Mouse (Mus musculus) cerebellum, adult 9-10 months (tissue): ENCODE data around the gene Neurl2.

Source experiments
- DNase-seq: peaks from one replicate; pipeline ENCODE4 v3.0.0; 2022

Gene Neurl2

DNA sequence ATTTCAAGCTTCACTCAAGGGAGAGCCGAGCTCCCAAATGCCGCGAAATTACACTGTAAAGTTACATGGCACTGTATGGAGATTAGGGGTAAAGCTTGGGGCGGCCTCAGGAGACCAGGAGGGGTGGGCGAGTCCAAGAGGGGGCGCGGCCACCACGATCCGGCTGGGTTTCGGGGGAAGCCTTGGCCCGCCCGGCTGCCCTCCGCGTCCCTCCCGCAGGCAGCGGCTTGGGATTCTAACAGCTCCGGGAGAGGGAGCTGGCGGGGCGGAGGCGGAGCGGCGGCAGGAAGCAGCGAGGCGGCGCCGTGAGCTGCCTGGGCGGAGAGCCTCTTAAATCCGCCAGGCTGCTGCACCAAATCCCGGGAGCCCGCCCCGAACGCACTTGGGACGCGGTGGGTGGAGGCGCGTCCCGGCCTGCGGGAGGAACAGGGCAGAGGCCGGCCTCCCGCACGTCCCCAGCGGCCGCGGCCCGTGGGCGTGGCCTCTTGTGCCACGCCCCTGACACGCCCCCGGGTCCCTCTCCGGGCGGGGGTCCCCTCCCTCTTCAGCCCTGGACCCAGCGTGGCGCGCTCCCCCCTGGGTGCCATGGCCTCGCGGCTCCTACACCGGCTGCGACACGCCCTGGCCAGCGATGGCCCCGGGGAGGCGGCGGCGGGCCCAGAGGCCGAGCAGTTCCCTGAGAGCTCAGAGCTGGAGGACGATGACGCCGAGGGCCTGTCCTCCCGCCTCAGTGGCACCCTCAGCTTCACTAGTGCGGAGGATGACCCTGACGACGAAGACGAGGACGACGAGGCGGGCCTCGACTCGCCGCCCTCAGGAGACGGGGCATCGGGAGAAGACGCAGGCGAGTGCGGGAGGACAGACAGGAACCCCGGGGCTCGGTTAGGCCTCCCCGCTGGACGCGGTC lies 47.5 kb downstream of the Neurl2 start, which contains the start of gene Snx21:
Gene Snx21, plus strand, starts transcription at position 343 of the 907 bp plus-strand sequence.
- peak; percentile 93 for DNase-seq

DNA sequence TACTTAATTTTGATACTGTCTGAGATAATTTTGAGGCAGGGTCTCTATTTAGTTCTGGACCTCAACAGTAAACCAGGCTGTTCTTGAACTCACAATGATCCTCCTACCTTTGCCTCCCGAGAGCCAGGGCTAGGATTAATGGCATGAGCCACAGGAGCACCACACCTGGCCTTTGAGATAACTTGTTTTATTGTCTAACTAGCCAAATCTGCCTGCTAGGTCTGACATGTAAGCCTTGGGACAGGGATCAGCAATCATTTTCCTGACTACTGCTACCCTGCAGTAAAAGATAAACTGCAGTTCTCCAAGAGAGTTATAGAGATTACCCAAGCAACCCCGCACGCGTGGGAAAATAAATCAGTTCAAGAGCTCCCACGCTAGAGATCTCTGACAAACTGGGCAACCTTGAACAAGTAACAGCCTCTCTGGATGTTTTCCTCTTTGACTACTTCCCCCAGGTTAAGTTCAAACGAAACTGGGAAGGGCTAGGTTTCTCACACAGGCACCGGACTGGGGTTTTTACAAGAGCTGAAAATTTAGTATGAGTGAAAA lies 48.3 kb downstream of the Neurl2 start:
- no peak for DNase-seq

DNA sequence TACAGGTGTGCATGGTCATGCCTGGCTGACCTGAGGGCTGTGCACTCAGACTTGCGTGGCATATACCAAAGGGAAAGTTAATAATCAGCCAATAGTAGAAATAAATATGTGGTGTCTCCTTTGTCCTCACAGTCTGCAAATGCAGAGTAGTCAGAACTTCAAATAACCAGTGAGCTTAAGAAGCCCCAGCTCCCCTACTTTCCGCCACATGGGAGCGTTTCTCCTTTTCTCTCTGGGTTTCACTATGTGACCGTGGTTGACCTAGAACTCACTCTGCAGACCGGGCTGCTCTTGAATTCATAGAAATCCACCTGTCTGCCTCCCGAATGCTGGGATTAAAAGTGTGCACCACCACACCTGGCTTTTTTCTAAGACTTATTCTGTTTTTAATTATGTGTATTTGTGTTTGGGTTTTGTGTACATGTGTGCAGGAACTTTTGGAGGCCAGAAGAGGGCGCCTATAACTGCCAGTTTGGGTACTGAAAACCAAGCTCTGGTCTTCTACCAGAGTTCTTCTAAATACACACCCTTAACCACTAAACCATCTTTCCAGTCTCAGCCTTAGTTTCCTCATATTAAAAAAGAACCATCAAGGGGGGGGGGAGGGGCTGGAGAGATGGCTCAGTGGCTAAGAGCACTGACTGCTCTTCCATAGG lies 49.2 kb downstream of the Neurl2 start:
- no peak for DNase-seq

DNA sequence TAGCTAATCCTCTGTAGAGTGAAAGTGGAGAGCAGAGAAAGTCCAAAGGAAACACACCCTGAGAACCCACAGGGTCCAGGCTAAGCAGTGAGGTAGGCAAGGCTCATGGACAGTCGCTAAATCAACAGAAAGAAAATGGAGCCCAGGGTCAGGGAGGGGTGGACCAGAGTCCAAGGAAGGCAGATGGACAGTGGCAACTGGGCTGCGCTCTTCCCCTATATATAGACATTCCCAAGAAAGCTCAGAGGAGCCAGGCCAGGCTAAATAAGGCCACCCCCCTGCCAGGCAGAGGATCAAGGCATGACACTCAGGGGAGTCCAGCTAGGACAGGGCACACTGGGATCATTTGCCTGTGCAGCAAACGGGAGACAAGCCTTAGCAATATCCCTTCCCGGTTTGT lies 51.4 kb downstream of the Neurl2 start:
- no peak for DNase-seq
